Mouse (Mus musculus) kidney, postnatal 10 days (tissue): ENCODE data around the gene Rfc2.
A peak's percentile ranks its signal among the peaks of the same experiment; 100 is the strongest.

ENCODE experiments used
- DNase-seq: peaks from one replicate; pipeline ENCODE4 v3.0.0; 2021; ENCODE audit warnings: mixed read lengths

Gene Rfc2

GRCm38 (mm10) chr5:134567445-134567844, 13.7 kb upstream of the Rfc2 start:
- no peak for DNase-seq

GRCm38 (mm10) chr5:134568030-134568429, 13.1 kb upstream of the Rfc2 start:
- no peak for DNase-seq

- peak; percentile 77 for DNase-seq
These were observed 12.1 kb upstream of the Rfc2 start for GRCm38 (mm10) chr5:134568964-134569491.

GRCm38 (mm10) chr5:134571730-134572507, 9.2 kb upstream of the Rfc2 start:
- DNase-seq = peak; percentile 75

DNA sequence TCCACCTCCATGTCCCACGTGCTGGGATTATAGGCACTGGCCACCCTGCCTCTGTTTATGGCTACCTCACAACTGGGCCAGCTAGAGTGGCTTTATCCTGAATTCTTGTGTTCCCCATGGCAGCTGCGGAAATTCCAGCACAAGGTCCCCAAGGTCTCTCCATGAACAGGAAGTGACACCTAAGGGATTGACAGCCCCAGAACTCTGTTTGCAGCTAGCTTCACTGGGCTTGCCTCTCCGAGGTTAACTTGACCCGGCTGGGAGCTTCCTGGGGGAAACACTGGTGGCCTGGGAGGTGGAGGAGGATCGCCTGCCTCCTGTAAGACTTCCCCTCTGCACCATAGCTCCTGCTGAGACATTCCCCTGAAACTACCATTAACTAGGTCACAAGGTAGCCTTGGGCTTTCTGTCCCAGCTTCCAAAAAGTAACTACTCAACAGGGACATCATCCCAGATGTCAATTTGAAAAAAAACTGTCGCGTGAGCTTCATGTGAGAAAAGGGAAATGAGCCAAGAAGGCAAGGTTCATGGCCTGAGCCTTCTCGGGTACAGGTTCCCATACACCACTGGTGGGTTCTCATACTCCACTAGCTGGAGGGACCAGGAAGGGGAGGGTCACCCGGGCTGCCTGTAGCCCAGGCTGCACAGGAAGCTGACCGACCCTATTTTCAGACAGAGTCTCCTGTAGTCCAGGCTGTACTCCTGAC, 8.5 kb upstream of the Rfc2 start:
- peak; percentile 50 for DNase-seq

DNA sequence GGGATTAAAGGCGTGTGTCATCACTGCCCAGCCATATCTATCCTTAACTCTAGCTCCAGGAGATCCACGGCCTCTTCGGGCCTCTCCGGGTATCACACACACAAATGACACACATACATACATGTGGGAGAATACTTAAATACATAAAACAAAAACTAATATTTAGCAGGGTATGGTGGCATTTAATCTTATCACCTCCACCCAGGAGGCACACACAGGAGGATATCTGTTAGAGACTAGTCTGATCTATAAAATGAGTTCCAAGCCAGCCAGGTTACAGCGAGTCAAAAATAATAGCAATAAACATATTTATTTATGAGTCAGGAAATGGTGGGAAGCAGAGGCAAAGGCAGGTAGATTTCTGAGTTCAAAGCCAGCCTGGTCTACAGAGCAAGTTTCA, 5.3 kb upstream of the Rfc2 start:
- no peak for DNase-seq

DNA sequence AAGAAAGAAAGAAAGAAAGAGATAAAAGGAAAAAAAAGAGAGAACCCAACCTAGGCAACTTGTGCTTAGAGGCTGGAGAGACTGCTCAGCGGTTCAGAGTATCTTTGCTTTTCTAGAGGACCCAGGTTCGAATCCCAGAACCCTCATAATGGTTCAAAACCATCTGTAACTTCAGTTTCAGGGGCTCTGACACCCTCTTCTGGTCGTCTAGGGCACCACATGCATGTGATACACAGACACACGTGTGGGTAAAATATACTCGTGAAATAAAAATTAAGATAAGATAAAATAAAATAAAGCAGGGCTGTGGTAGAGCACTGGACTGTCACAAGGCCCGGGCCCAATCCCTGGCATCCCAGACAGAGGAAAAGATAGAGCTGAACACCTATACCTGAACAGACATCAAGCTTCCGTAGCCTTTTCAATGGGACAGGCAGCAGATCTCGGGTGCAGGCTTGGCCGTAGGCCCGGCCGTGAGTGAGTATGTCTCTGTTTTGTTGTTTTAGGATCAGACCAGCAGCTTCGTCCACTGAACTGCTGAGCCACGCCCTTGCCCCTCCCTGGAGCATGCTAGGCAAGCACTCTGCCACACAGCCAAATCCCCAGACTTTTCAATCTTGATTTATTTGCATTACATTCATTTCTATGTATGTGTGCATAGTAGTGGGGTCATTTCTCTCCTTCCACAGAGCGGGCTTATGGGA, 4.5 kb upstream of the Rfc2 start:
- DNase-seq = peak; percentile 57

DNA sequence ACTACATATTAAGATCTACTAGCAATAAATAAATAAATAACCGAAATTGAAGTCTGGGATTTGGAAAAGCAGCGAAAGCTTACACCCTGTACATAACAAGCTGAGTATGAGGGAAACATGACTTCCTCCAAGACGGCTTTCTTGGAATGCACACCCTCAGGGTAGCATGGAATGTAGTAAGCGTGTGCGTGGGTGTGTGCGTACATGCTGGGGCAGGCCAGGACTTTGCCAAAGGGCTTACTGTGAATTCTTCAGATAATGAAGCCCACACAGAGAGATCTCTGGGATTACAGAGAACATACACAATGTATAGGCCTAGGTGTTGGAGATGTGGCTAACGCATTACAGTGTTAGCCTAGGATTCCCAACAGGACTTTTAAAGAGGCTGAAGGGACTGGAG, 3.6 kb upstream of the Rfc2 start:
- no peak for DNase-seq

DNA sequence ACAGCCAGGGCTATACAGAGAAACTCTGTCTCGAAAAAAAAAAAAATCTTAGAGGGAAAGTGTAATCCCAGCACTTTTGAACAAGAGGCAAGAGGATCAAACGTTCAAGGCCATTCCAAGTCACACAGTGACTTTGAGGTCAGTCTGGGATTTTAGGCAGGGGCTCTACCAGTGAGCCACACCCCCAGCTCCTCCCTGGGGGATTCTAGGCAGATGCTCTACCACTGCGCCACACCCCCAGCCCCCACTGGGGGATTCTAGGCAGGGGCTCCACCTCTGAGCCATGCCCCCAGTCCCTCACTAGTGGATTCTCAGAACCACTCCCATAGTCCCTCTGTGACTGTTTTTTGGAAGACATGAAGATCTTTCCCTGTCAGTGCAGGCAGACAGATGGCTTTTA, 2.0 kb upstream of the Rfc2 start:
- no peak for DNase-seq

DNA sequence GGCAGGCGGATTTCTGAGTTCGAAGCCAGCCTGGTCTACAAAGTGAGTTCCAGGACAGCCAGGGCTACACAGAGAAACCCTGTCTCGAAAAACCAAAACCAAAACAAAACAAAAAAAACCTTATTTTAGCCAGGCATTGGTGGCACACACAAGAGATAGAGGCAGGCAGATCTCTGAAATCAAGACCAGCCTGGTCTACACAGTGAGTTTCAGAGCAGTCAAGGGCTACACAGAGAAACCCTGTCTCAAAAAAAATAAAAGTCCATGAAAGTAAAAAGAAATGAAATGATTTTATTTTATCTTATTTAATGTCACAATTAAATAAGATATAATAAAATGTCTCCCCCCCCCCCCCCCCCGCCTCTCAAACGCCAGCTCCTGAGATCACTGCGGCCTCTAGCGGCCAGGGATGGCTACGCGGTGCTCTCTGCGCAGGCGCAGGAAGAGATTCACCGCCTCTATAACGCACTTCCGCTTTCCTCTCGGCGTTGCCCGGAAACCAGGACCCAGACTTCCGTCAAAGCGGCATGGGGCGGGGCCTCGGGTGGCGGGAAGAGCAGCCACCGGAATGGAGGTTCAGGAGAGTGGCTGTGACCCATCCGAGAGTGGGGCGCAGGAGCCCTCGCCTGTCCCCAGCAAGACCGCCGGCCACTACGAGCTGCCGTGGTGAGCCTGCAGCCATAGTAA, 1.2 kb downstream of the Rfc2 start:
- peak; percentile 99 for DNase-seq

DNA sequence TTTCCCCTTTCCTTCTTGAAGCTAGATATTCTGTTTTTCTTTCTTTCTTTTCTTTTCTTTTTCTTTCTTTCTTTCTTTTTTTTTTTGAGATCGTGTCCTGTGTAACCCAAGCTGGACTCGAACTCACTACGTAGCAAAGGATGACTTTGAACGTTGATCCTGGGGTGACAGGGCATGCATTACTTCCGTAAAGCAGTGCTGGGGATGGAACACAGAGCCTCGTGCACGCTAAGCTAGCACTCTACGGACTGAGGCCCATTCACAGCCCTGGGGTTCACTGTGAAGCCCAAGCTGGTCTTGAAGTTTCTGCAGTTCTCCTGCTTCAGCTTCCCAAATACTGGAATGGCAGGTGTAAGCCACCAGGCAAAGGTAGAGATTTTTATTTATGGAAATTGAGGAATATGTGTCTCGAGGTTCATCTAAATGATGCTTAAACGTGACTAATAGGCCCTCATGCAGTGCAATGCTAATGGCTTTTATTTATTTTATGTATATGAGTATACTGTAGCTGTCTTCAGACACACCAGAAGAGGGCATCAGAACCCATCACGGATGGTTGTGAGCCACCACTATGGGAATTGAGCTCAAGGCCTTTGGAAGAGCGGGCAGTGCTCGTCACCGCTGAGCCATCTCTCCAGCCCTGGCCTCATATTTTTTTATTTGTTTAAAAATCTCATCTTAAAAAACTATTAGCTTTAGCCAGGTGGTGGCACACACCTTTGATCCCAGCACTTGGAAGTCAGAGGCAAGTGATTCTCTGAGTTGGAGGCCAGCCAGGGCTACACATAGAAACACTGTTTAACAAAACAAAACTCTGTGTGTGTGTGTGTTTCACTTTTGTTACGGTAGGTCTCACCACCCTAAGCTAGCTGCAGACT, 2.1 kb downstream of the Rfc2 start:
- DNase-seq = peak; percentile 54

DNA sequence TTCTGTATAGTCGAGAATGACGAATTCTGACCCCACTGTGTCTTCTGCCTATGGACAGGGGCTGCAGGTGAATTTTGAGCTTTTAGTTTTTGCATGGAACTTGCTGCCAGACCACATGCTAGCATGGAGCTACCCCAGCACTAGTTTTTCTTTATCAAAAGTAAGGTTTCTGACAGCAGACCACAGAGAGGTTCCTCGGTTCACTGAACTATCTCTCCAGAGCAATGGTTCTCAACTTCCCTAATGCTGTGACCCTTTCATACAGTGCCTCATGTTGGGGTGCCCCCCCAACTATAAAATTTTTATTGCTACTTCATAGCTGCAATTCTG, 2.7 kb downstream of the Rfc2 start:
- no peak for DNase-seq

GRCm38 (mm10) chr5:134584798-134585197, 3.6 kb downstream of the Rfc2 start:
- DNase-seq = no peak

DNA sequence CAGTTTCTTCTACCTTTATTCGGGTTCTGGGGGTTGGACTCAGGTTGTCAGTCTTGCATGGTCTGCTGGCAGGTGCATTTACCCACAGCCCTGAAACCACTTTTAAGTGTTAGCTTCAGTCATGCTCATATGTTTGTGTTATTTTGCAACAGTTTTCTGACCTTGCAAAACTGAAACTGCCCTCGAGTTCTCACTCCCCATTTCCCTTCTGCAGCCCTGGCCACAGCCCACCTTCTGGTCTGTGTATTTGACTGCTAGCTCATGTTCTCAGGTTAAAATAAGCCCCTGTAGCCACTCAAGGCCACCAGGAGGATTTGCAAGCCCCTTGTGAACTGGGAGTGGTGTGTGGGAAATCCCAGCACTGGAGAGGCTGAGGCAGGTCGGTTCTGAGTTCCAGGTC, 8.7 kb downstream of the Rfc2 start:
- DNase-seq = no peak

GRCm38 (mm10) chr5:134592026-134592581, 10.9 kb downstream of the Rfc2 start:
- DNase-seq = no peak

GRCm38 (mm10) chr5:134593093-134593492, 11.9 kb downstream of the Rfc2 start:
- DNase-seq = no peak

DNA sequence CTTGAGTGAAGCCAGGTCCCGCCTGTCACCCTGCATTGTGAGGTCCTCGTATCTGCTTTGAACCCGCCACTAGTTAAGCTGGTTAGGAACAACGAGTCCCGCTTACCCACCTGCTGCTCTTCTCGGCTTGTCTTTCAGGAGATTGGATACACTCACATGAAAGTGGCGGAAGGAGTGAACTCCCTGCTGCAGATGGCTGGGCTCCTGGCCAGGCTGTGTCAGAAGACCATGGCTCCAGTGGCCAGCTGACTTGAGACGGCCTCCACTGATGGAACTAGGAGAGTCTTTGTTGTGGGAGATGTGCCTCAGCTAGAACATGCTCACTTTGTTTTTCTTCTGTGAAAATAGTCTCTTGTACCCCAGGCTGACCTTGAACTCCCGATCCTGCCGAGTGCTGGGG, 16.5 kb downstream of the Rfc2 start:
- DNase-seq = peak; percentile 62

DNA sequence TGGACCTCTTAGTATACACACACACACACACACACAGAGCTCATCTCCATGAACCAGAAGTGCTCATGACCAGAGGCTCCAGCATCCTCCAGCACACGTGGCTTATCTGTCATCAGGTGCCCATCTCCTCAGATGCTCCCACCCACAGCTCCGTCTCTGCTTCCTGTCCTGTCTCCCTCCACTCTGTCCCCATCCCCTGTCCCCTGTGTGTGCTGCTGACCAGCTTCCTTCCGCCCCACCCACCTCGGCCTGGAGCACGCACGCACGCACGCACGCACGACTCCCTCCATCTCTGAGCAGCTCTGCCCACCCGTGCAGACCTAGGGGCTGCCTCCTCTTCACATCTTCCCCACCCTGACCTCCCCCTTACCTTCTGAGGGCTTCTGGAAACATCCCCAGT, 23.2 kb downstream of the Rfc2 start:
- DNase-seq = peak; percentile 21

- DNase-seq = no peak
These were observed 25.1 kb downstream of the Rfc2 start for GRCm38 (mm10) chr5:134606314-134606713.

DNA sequence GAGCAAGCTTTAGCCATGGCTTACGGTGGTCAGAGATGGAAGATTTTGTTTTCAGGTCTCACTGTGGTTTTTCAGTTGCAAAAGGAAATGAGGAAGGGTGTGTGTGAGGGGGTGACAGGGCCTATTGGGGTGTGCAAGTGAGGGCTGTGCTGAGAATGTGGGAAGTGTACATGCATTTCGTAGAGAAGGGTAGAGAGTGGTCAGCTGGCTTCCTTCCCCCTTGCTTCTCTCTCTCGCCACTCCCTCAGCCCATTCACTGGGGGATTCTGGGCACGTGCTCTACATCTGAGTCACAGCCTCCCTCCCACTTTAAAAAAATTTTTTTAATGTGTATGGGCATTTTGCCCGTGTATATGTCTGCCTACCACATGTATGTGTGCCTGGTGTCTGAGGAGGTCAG, 26.0 kb downstream of the Rfc2 start:
- no peak for DNase-seq

GRCm38 (mm10) chr5:134609916-134610643, 28.9 kb downstream of the Rfc2 start:
- no peak for DNase-seq
